Mouse (Mus musculus) MEL (cell line): Measurements from ENCODE around the gene Hoxb5. TPM values are rescaled to one million over a fixed set of nuclear protein-coding genes. Genes with fewer than 3 reads are reported as not detected.

Experiments
- DNase-seq: peaks from one replicate; pipeline ENCODE4 v3.0.0; 2011; ENCODE audit warnings: low read depth, low spot score
- H3K27ac ChIP-seq: 2 replicates; pipeline ENCODE4 v1.5.1; 2012; ENCODE audit warnings: low read depth, mild to moderate bottlenecking, control low read depth, low read length, moderate library complexity; ENCODE audit not compliant: control insufficient read depth
- H3K27me3 ChIP-seq, 2 experiments: fragments of 150-350 bp in 1 of 2; sonication (generic) in 1 of 2; 2 replicates each; pipeline ENCODE4 v1.6.1; 2012; ENCODE audit warnings: low read length in 2 of 2, mild to moderate bottlenecking in 2 of 2, improper control_type of control experiment in 1 of 2, moderate library complexity in 1 of 2; ENCODE audit not compliant: insufficient read depth in 2 of 2, control insufficient read depth in 1 of 2
- H3K36me3 ChIP-seq, 2 experiments: 2 replicates each; pipeline ENCODE4 v1.6.1; 2012 to 2014; ENCODE audit warnings: low read length in 2 of 2, improper control_type of control experiment in 1 of 2, inconsistent platforms in 1 of 2, mild to moderate bottlenecking in 1 of 2; ENCODE audit not compliant: insufficient read depth in 2 of 2, control insufficient read depth in 1 of 2
- H3K4me1 ChIP-seq, 2 experiments: fragments of 150-350 bp in 1 of 2; sonication (generic) in 1 of 2; 2 replicates each; pipeline ENCODE4 v1.6.1; 2012; ENCODE audit warnings: low read length in 2 of 2, improper control_type of control experiment in 1 of 2, mild to moderate bottlenecking in 1 of 2; ENCODE audit not compliant: insufficient read depth in 2 of 2, control insufficient read depth in 1 of 2
- H3K4me3 ChIP-seq, 2 experiments: fragments of 150-350 bp in 1 of 2; sonication (generic) in 1 of 2; 2 replicates each; pipeline ENCODE4 v1.5.1; 2012; ENCODE audit warnings: low read depth in 2 of 2, low read length in 2 of 2, mild to moderate bottlenecking in 2 of 2, moderate library complexity in 2 of 2, control low read depth in 1 of 2, improper control_type of control experiment in 1 of 2; ENCODE audit not compliant: control insufficient read depth in 1 of 2, insufficient read depth in 1 of 2
- H3K79me2 ChIP-seq: 2 replicates; pipeline ENCODE4 v1.6.1; 2012; ENCODE audit warnings: mild to moderate bottlenecking, low read length, moderate library complexity; ENCODE audit not compliant: control insufficient read depth, poor library complexity, insufficient read depth
- H3K9ac ChIP-seq: 2 replicates; pipeline ENCODE4 v1.6.1; 2012; ENCODE audit warnings: low read depth, mild to moderate bottlenecking, control low read depth, low read length, moderate library complexity; ENCODE audit not compliant: control insufficient read depth, poor library complexity, severe bottlenecking
- H3K9me3 ChIP-seq: fragments of 150-350 bp; sonication (generic); replicated peaks from 2 replicates; pipeline ENCODE4 v1.6.1; 2012; ENCODE audit warnings: mild to moderate bottlenecking, low read length, improper control_type of control experiment, moderate library complexity; ENCODE audit not compliant: insufficient read depth
- BHLHE40 ChIP-seq: IDR thresholded peaks from 2 replicates; pipeline ENCODE4 v1.6.1; 2012; ENCODE audit warnings: low read depth, mild to moderate bottlenecking, inconsistent platforms, low read length, improper control_type of control experiment, borderline replicate concordance
- CHD2 ChIP-seq: IDR thresholded peaks from 2 replicates; pipeline ENCODE4 v1.6.1; 2011; ENCODE audit warnings: low read length, improper control_type of control experiment
- CTCF ChIP-seq, 3 experiments: IDR thresholded peaks in 2 of 3; conservative IDR thresholded peaks in 1 of 3; 2 replicates each; pipeline ENCODE4 v1.5.1; 2011 to 2012; ENCODE audit warnings: low read length in 3 of 3, low read depth in 2 of 3, mild to moderate bottlenecking in 2 of 3, improper control_type of control experiment in 1 of 3, inconsistent platforms in 1 of 3, mixed read lengths in 1 of 3, moderate library complexity in 1 of 3; ENCODE audit not compliant: control insufficient read depth in 1 of 3, insufficient read depth in 1 of 3, poor library complexity in 1 of 3, severe bottlenecking in 1 of 3
- E2F4 ChIP-seq: IDR thresholded peaks from 2 replicates; pipeline ENCODE4 v1.6.1; 2011; ENCODE audit warnings: low read depth, low read length, improper control_type of control experiment, borderline replicate concordance
- ETS1 ChIP-seq: IDR thresholded peaks from 2 replicates; pipeline ENCODE4 v1.6.1; 2012; ENCODE audit warnings: low read depth, mild to moderate bottlenecking, inconsistent platforms, low read length, improper control_type of control experiment, moderate library complexity
- GABPA ChIP-seq: IDR thresholded peaks from 2 replicates; pipeline ENCODE4 v1.6.1; 2012; ENCODE audit warnings: low read depth, mild to moderate bottlenecking, inconsistent platforms, low read length, improper control_type of control experiment, moderate library complexity
- GATA1 ChIP-seq: IDR thresholded peaks from 2 replicates; pipeline ENCODE4 v1.6.1; 2011; ENCODE audit warnings: low read depth, low read length, improper control_type of control experiment
- HCFC1 ChIP-seq: IDR thresholded peaks from 2 replicates; pipeline ENCODE4 v1.6.1; 2012; ENCODE audit warnings: low read depth, mild to moderate bottlenecking, inconsistent platforms, low read length, improper control_type of control experiment, moderate library complexity
- JUND ChIP-seq: IDR thresholded peaks from 2 replicates; pipeline ENCODE4 v1.6.1; 2011; ENCODE audit warnings: low read depth, mild to moderate bottlenecking, improper control_type of control experiment, low read length
- MAFK ChIP-seq: IDR thresholded peaks from 2 replicates; pipeline ENCODE4 v1.6.1; 2011; ENCODE audit warnings: low read depth, mild to moderate bottlenecking, low read length, improper control_type of control experiment, borderline replicate concordance
- MAX ChIP-seq: IDR thresholded peaks from 2 replicates; pipeline ENCODE4 v1.6.1; 2011; ENCODE audit warnings: low read length, improper control_type of control experiment
- MEF2A ChIP-seq: IDR thresholded peaks from 2 replicates; pipeline ENCODE4 v1.6.1; 2014; ENCODE audit warnings: low read depth, mild to moderate bottlenecking, inconsistent platforms, low read length, improper control_type of control experiment; ENCODE audit not compliant: poor library complexity, insufficient replicate concordance, severe bottlenecking; ENCODE audit errors: extremely low read depth
- MYC ChIP-seq: IDR thresholded peaks from 2 replicates; pipeline ENCODE4 v1.6.1; 2011; ENCODE audit warnings: low read depth, mild to moderate bottlenecking, low read length, improper control_type of control experiment, moderate library complexity
- NELFE ChIP-seq: IDR thresholded peaks from 2 replicates; pipeline ENCODE4 v1.6.1; 2011; ENCODE audit warnings: low read depth, low read length, improper control_type of control experiment
- NRF1 ChIP-seq: IDR thresholded peaks from 2 replicates; pipeline ENCODE4 v1.6.1; 2014; ENCODE audit warnings: low read depth, mild to moderate bottlenecking, inconsistent platforms, low read length, improper control_type of control experiment, moderate library complexity; ENCODE audit not compliant: poor library complexity, insufficient read depth, severe bottlenecking
- POLR2A ChIP-seq, 2 experiments: IDR thresholded peaks; 2 replicates each; pipeline ENCODE4 v1.6.1; 2011 to 2012; ENCODE audit warnings: low read length in 2 of 2, mild to moderate bottlenecking in 2 of 2, control low read depth in 1 of 2, improper control_type of control experiment in 1 of 2, low read depth in 1 of 2, moderate library complexity in 1 of 2; ENCODE audit not compliant: control insufficient read depth in 1 of 2, insufficient read depth in 1 of 2, poor library complexity in 1 of 2
- POLR2AphosphoS5 ChIP-seq: IDR thresholded peaks from 2 replicates; pipeline ENCODE4 v1.6.1; 2012; ENCODE audit warnings: low read depth, borderline replicate concordance, mild to moderate bottlenecking, inconsistent platforms, low read length, moderate library complexity, mixed read lengths
- RAD21 ChIP-seq: IDR thresholded peaks from 2 replicates; pipeline ENCODE4 v1.6.1; 2011; ENCODE audit warnings: mild to moderate bottlenecking, low read depth, low read length, improper control_type of control experiment
- RCOR1 ChIP-seq: IDR thresholded peaks from 2 replicates; pipeline ENCODE4 v1.6.1; 2012; ENCODE audit warnings: low read depth, mild to moderate bottlenecking, inconsistent platforms, low read length, improper control_type of control experiment
- SIN3A ChIP-seq: IDR thresholded peaks from 2 replicates; pipeline ENCODE4 v1.6.1; 2012; ENCODE audit warnings: low read length, improper control_type of control experiment, inconsistent platforms
- SMC3 ChIP-seq: IDR thresholded peaks from 2 replicates; pipeline ENCODE4 v1.6.1; 2011; ENCODE audit warnings: low read depth, low read length, improper control_type of control experiment
- ZC3H11A ChIP-seq: IDR thresholded peaks from 2 replicates; pipeline ENCODE4 v1.6.1; 2012; ENCODE audit warnings: low read depth, mild to moderate bottlenecking, inconsistent platforms, low read length, improper control_type of control experiment
- ZKSCAN1 ChIP-seq: IDR thresholded peaks from 2 replicates; pipeline ENCODE4 v1.6.1; 2012; ENCODE audit warnings: low read depth, mild to moderate bottlenecking, inconsistent platforms, low read length, improper control_type of control experiment, moderate library complexity
- ZNF384 ChIP-seq: IDR thresholded peaks from 2 replicates; pipeline ENCODE4 v1.6.1; 2012; ENCODE audit warnings: low read depth, mild to moderate bottlenecking, inconsistent platforms, low read length, improper control_type of control experiment
- polyA plus RNA-seq, 2 experiments: library from polyadenylated mRNA; stranded (reverse) in 1 of 2; unstranded in 1 of 2; fragments of >175 nt in 1 of 2; fragments of >200 nt in 1 of 2; gene quantifications; 2 replicates each; pipeline versions ENCODE4 v1.2.1 to v1.2.4; 2012; ENCODE audit warnings: low replicate concordance in 2 of 2, low read depth in 1 of 2; ENCODE audit not compliant: insufficient read length in 2 of 2, insufficient read depth in 1 of 2, missing spikeins in 1 of 2
- total RNA-seq: library from RNA; depleted of rRNA; stranded (reverse); fragments of 300-350 nt; gene quantifications from 2 replicates; pipeline ENCODE4 v1.2.3, GENCODE M21; 2012

Gene Hoxb5
- total and polyA plus RNA-seq, 3 experiments, result not detected

GRCm38 (mm10) chr11:96348988-96349387 lies 45.9 kb downstream of the Hoxb5 start:
- TF ChIP-seq GABPA (no peak), CHD2 (no peak), RCOR1 (no peak), POLR2A (IDR thresholded peaks at IDR 0.05; ENCODE audit: control insufficient read depth in 1 of 2, insufficient read depth in 1 of 2, low read depth in 1 of 2, low read length in 2 of 2, poor library complexity in 1 of 2) (no peak), SIN3A (no peak), GATA1 (no peak), MYC (no peak), MEF2A (no peak), ZNF384 (no peak), CTCF (IDR thresholded peaks at IDR 0.05 in 2 of 3, conservative IDR thresholded peaks at IDR 0.05 in 1 of 3; ENCODE audit: control insufficient read depth in 1 of 3, insufficient read depth in 1 of 3, low read depth in 2 of 3, low read length in 3 of 3, poor library complexity in 1 of 3, severe bottlenecking in 1 of 3) (no peak), ZC3H11A (no peak), E2F4 (no peak), POLR2AphosphoS5 (no peak), JUND (no peak), HCFC1 (no peak), MAX (no peak)
- H3K9ac ChIP-seq, result no peak overlapping the region
- DNase-seq, result no peak
- H3K27ac ChIP-seq, result no peak overlapping the region
- no peaks in the 10 kb centered on the region for H3K9me3 ChIP-seq
- H3K4me3 ChIP-seq, result no peak overlapping the region
- no peaks in the 10 kb centered on the region for H3K36me3 ChIP-seq
- peaks cover 0 to 3% of the 10 kb centered on the region in 2 experiments; a peak in 2 of 4 replicates for H3K27me3 ChIP-seq
- no peaks in the 10 kb centered on the region for H3K79me2 ChIP-seq
- H3K4me1 ChIP-seq, result no peaks in the 10 kb centered on the region

- no peaks in the 10 kb centered on the region for H3K36me3 ChIP-seq
- no peaks in the 10 kb centered on the region for H3K79me2 ChIP-seq
- no peak overlapping the region for H3K27ac ChIP-seq
- no peak overlapping the region for H3K9ac ChIP-seq
- TF ChIP-seq MAFK (no peak), SMC3 (no peak), POLR2A (IDR thresholded peaks at IDR 0.05; ENCODE audit: control insufficient read depth in 1 of 2, insufficient read depth in 1 of 2, low read depth in 1 of 2, low read length in 2 of 2, poor library complexity in 1 of 2) (no peak), HCFC1 (no peak), BHLHE40 (no peak), ETS1 (no peak), NELFE (no peak), ZC3H11A (no peak), MAX (no peak), RAD21 (no peak), NRF1 (no peak), ZKSCAN1 (no peak), RCOR1 (no peak), MYC (no peak)
- no peaks in the 10 kb centered on the region for H3K9me3 ChIP-seq
- no peak overlapping the region for H3K4me3 ChIP-seq
- H3K4me1 ChIP-seq, result no peaks in the 10 kb centered on the region
- peaks cover 0 to 3% of the 10 kb centered on the region in 2 experiments; a peak in 2 of 4 replicates for H3K27me3 ChIP-seq
- no peak for DNase-seq
Measured at GRCm38 (mm10) chr11:96349491-96350340, 46.6 kb downstream of the Hoxb5 start.
